Mouse (Mus musculus): Measurements from ENCODE around the gene Stard10. TPM values are rescaled to one million over a fixed set of nuclear protein-coding genes. Genes with fewer than 3 reads are reported as not detected.

The Stard10 gene
- total RNA-seq, 2 experiments from 2014 or later: 90.2 to 96.6 TPM

GRCm38 (mm10) chr7:101329606-101330005 is 12.7 kb downstream of the Stard10 start:
- DNase-seq (ENCODE audit: low spot score in 2 of 2): no peak

DNA sequence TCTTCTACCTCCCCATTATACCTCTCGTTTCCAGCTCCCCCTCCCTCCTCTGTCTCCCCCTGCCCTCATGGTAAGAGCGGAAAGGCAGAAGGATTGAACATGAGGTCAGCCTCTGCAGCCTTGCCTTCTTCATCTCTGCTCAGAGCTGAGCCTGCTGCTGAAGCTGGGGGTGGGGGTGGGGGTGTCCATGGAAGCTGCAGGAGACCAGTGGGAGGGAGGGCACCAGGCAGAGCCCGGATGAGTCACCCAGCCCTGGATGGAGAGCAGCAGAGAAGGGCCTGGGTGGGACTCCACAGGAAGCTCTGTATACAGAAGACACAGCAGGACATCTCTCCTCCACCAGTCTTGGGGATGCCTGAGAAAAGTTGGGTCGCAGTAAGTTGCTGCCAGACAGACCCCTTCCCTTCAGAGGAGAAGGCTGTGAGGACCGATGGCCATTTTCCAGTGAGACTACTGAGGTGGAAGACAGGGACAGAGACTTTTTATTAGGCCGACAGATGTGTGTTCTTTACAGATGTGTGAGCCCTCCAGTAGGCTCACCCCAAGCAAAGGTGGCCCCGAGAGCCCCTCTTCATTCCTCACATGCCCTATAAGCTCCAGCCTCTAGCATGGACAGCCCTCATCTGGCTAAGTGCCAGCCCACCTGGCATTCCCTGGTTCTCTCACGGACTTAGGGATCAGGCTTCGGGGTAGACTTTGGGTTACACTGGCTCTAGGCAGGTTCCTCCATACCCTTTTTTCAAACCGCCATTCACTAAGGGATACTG is 13.4 kb downstream of the Stard10 start:
- DNase-seq (ENCODE audit: low spot score in 2 of 2): no peak

DNA sequence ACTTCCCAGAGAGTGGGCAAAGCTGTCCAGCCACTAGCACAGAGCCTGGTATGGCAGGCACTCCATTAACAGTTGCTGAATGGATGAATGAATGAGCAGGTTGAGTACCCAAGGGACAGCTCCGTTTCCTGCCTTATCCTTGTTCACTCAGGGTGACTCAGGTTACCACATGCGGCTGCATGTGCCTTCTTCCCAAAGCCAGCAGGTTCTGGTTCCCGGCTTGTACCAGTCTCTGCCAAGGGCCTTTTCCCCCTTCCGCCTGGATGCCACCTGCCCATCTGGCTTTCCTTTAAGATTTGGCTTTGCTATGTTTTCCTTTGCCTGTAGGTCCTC is 13.9 kb downstream of the Stard10 start:
- no peak for DNase-seq (ENCODE audit: low spot score in 2 of 2)

GRCm38 (mm10) chr7:101332045-101332831 is 15.4 kb downstream of the Stard10 start:
- no peak for DNase-seq (ENCODE audit: low spot score in 2 of 2)

DNA sequence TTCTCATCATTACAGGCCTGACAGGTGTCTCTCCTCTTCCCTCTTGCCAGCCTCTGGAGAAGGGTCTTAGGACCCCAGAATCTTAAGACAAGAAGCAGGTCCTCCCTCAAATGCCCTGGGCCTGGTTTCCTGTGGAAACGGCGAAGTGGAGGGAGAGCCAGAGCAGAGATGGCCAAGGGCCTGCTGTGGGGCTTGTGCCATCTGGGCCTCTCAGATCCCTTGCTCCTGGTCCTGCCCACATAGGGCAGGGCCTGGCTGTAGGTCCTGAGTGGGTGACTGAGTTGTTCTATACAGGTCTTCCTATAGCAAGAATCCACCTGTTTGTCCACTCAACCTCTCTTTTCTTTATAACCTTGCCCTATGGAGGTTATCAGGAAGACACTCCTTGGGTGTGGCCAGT is 18.3 kb downstream of the Stard10 start:
- DNase-seq (ENCODE audit: low spot score in 2 of 2): no peak

- no peak for DNase-seq (ENCODE audit: low spot score in 2 of 2)
Measured at GRCm38 (mm10) chr7:101336686-101337085, 19.8 kb downstream of the Stard10 start.

GRCm38 (mm10) chr7:101337401-101337800 is 20.5 kb downstream of the Stard10 start:
- DNase-seq (ENCODE audit: low spot score in 2 of 2): no peak

GRCm38 (mm10) chr7:101341405-101341804 is 24.5 kb downstream of the Stard10 start:
- DNase-seq (ENCODE audit: low spot score in 2 of 2): no peak

DNA sequence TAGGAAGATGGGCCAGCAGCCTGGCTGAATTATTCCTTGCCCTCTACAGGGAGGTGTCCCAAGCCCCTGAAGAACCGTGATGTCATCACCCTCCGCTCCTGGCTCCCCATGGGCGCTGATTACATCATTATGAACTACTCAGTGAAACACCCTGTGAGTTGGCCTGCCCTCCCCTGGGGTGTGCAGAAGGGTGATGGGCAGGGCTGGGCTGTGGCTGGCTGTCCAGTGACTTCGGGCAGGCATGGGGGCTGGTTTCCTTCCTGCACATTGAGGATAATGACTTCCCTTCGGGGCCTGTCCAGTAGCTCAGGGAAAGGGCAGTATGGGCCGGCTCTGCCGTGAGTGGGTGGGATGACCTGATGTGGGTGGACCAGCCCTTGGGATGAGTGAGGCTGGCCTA is 26.2 kb downstream of the Stard10 start:
- DNase-seq (ENCODE audit: low spot score in 2 of 2): no peak

DNA sequence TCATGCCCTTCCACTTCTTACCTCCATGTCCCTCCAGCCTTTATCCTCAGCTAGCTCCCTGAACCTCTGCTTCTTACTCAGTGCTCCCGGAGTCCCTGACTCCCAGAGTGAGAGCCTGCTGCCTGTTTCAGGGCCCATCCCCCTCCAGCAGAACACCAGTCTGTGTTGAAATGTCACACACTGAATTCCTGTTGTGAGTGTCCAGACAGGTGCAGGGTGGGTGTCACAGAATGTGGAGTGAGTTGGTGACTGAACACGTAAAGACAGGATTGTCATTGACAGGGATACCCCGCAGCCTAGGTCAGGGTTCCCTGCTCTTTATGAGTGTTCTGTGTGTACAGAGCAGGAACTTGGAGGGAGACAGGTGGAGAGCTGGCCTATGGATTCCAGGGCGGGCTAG is 28.0 kb downstream of the Stard10 start:
- no peak for DNase-seq (ENCODE audit: low spot score in 2 of 2)

DNA sequence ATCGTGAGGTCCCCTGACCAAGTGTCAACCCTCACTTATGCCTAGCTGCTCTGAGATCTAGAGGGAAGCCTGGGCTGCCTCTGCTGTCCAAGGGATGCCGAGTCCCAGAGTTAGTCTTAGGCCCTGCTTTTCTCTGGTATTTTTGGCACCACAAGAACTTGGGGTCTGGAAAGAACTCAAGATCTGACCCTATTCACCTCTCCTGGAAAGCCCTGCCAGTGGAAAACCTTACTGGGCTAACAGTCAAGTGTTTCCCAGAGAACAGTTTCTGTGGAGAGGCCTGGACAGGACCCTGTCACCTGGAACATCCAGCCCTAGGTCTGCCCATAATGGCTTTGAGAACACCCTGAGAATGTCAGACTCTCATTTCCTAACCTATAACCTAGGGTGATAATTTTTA is 30.1 kb downstream of the Stard10 start:
- no peak for DNase-seq (ENCODE audit: low spot score in 2 of 2)

DNA sequence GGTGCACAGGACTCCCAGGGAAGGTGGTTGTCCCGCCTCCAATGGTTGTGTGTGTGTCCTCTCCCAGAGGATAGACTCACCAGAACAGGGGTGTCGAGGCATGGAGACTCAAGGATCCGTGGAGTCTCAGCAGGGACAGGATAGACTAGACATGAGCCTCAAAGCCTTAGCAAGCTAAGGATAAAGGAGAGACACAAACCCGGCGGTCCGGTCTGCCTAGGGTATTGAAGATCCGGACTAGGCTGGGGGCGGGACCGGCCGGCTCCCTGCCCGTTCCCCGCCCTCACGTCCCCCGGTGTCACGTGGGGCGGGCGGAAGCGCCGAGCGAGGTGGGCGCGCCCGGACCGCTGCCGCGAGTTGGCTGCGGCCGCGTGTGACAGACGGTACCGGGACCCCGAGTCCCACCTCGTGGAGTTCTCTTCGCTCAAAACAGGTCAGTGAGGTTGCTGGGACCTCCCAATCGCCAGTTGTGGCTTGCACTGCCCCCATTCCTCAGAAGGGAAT is 30.9 kb downstream of the Stard10 start, which contains the start of gene Arap1:
Gene Arap1, plus strand, starts transcription at position 301 of the 504 bp plus-strand sequence.
- peak; percentile 16 to 28 for DNase-seq (ENCODE audit: low spot score in 2 of 2)

- DNase-seq (ENCODE audit: low spot score in 2 of 2): no peak
Measured at GRCm38 (mm10) chr7:101348312-101348711, 31.4 kb downstream of the Stard10 start.

DNA sequence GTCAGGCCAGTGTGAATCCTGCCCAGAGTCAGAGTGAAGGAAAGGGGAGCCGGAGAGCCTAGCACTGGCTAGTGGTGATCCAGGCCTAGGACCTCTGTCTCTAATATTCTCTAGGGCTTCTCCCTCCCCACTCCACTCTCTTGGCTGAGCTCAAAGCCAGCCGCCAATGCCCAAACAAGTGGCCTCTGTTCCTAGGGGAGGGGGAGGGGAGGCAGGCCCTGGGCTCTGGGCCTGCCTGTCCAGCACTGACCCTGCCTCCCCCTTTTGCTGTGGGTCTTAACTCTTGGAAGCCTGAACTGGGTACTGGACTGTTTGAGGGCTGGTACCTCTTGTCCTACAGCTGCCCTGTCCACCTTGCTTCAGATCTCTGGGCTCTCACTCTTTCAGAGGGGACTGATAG is 33.0 kb downstream of the Stard10 start:
- DNase-seq (ENCODE audit: low spot score in 2 of 2): peak in 1 of 2 experiments; percentile 41

DNA sequence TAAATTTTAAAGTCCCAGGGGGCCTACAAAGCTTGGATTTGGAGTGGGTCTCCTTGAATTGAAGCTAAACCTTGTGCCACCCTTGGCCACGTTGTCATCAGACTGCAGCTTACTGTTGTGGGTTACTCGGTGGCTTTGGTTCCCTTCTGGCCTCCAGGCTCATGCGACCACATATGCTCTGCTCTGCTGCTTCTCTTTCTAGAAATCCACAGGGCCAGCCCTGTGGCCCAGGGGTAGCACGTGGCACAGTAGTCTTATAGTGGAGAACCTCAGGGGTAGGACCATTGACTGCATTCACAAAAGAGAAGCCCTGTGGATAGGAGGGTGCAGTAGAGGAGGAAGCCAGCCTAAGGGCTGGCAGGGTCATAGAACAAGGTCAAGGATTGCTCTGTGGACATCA is 35.5 kb downstream of the Stard10 start:
- no peak for DNase-seq (ENCODE audit: low spot score in 2 of 2)

- DNase-seq (ENCODE audit: low spot score in 2 of 2): no peak
Measured at GRCm38 (mm10) chr7:101354423-101354822, 37.5 kb downstream of the Stard10 start.

DNA sequence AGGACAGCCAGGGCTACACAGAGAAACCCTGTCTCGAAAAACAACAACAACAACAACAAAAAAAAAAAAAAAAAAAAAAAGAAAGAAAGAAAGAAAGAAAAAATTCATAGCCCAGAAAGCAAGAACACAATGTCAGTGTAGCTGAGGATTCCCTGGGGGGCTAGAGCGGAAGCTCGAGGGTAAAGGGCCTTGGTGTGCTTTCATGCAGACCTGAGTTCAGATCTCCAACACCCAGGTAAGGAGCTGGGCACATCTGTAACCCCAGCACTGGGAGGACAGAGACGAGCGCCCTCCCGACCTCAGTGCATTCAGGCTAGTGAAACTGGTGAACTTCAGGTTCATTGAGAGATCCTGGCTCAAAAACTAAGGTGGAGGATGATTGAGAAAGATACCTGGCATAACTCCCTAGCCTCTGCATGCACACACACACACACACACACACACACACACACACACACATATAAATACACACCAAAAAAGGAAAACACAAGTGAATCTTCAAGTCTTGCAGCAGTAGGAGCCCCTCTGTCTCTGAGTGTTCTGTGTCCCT is 38.7 kb downstream of the Stard10 start:
- no peak for DNase-seq (ENCODE audit: low spot score in 2 of 2)

- DNase-seq (ENCODE audit: low spot score in 2 of 2): no peak
Measured at GRCm38 (mm10) chr7:101356868-101357267, 40.0 kb downstream of the Stard10 start.

DNA sequence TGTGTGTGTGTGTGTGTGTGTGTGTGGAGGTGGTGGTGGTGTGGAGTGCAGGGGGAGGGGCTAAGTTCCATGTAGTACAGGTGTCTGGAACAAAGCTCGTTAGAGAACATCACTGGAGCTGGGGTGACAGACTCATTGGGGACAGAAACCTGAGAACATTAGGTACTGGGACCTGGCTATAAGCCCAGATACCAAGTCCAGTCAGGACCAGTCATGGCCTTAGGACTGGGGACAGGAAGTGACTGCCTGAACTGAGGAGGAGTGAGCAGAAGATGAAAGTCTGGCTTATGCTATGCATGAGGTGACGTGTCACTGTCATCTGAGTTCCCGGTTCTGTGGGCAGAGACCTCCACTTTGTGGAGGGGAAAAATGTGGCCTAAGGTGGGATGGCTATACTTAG is 43.5 kb downstream of the Stard10 start:
- no peak for DNase-seq (ENCODE audit: low spot score in 2 of 2)

GRCm38 (mm10) chr7:101361021-101361420 is 44.1 kb downstream of the Stard10 start:
- no peak for DNase-seq (ENCODE audit: low spot score in 2 of 2)

GRCm38 (mm10) chr7:101361767-101362166 is 44.9 kb downstream of the Stard10 start:
- no peak for DNase-seq (ENCODE audit: low spot score in 2 of 2)

GRCm38 (mm10) chr7:101362791-101363191 is 45.9 kb downstream of the Stard10 start:
- DNase-seq (ENCODE audit: low spot score in 2 of 2): no peak
